Mouse (Mus musculus) liver, embryonic 14.5 days (tissue): Measurements from ENCODE around the gene Ckap4. TPM values are rescaled to one million over a fixed set of nuclear protein-coding genes. Genes with fewer than 3 reads are reported as not detected.
"Not testable (repeated sequence)": the region's sequence is repeated elsewhere in the genome, so short reads cannot be mapped to it uniquely, and the experiment has no call there.

ENCODE experiments used
- ATAC-seq: fragments of 200-750 bp; cut with Nextera tagmentation; 2 replicates; pipeline ENCODE4 v1.8.0; 2017; ENCODE audit warnings: moderate number of reproducible peaks, mild to moderate bottlenecking, moderate library complexity; ENCODE audit not compliant: insufficient read depth
- DNase-seq, 3 experiments: peaks; one replicate each; pipeline ENCODE4 v3.0.0-alpha.2; 2012 to 2013; ENCODE audit warnings: low read depth in 3 of 3, low spot score in 3 of 3
- H3K27ac ChIP-seq: fragments of 300-500 bp; sonication (generic); 2 replicates; pipeline ENCODE4 v1.5.1; 2014; ENCODE audit warnings: moderate library complexity, mild to moderate bottlenecking, control low read depth, inconsistent platforms
- H3K27me3 ChIP-seq: fragments of 300-500 bp; sonication (generic); 2 replicates; pipeline ENCODE4 v1.6.1; 2014; ENCODE audit warnings: mild to moderate bottlenecking, low read length, moderate library complexity; ENCODE audit not compliant: control insufficient read depth, insufficient read depth
- H3K36me3 ChIP-seq: fragments of 300-500 bp; sonication (generic); replicated peaks from 2 replicates; pipeline ENCODE4 v1.6.1; 2014; ENCODE audit warnings: low read depth; ENCODE audit not compliant: control insufficient read depth, insufficient read depth
- H3K4me1 ChIP-seq, 2 experiments: fragments of 200-500 bp in 1 of 2; fragments of 300-500 bp in 1 of 2; sonication (generic) in 1 of 2; replicated peaks; 2 replicates each; pipeline ENCODE4 v1.6.1; 2012 to 2014; ENCODE audit warnings: antibody characterized with exemption in 1 of 2, inconsistent platforms in 1 of 2, low read length in 1 of 2; ENCODE audit not compliant: control insufficient read depth in 2 of 2, insufficient read depth in 2 of 2
- H3K4me2 ChIP-seq: fragments of 300-500 bp; sonication (generic); 2 replicates; pipeline ENCODE4 v1.6.1; 2014; ENCODE audit warnings: low read depth, mild to moderate bottlenecking, control low read depth, moderate library complexity
- H3K4me3 ChIP-seq, 2 experiments: fragments of 200-500 bp in 1 of 2; fragments of 300-500 bp in 1 of 2; sonication (generic) in 1 of 2; 2 replicates each; pipeline ENCODE4 v1.5.1; 2012 to 2014; ENCODE audit warnings: low read depth in 2 of 2, low read length in 2 of 2, mild to moderate bottlenecking in 2 of 2, control low read depth in 1 of 2, inconsistent platforms in 1 of 2, moderate library complexity in 1 of 2; ENCODE audit not compliant: insufficient read depth in 1 of 2
- H3K9ac ChIP-seq: fragments of 300-500 bp; sonication (generic); replicated peaks from 2 replicates; pipeline ENCODE4 v1.6.1; 2014; ENCODE audit warnings: mild to moderate bottlenecking, control low read depth, moderate library complexity
- H3K9me3 ChIP-seq: fragments of 300-500 bp; sonication (generic); 2 replicates; pipeline ENCODE4 v1.6.1; 2016; ENCODE audit warnings: low read length, mixed read lengths; ENCODE audit not compliant: control insufficient read depth
- CTCF ChIP-seq: IDR thresholded peaks from 2 replicates; pipeline ENCODE4 v1.5.1; 2016; ENCODE audit warnings: antibody characterized with exemption, low read depth, control low read depth
- EP300 ChIP-seq: IDR thresholded peaks from 2 replicates; pipeline ENCODE4 v1.6.1; 2016; ENCODE audit warnings: antibody characterized with exemption, low read depth
- WGBS: fragments of 180-500 bp; shearing (Covaris S2); extraction: QIAGEN DNeasy Blood & Tissue Kit; methylation state at CpG from one replicate; pipeline ENCODE4 v1.1.7; 2014; ENCODE audit not compliant: insufficient replicate concordance; 5-methylcytosine and 5-hydroxymethylcytosine counted together
- polyA plus RNA-seq, 2 experiments: library from polyadenylated mRNA; depleted of rRNA in 1 of 2; stranded (reverse) in 1 of 2; unstranded in 1 of 2; fragments of >200 nt; fragmentation: Nextera tagmentation in 1 of 2; extraction: Ambion mirVana in 1 of 2; gene quantifications; 2 replicates each; pipeline versions ENCODE4 v1.2.1 to v1.2.3; 2012 to 2014

Ckap4 gene
- polyA plus RNA-seq, 2 experiments = 5.8 to 8.6 TPM

DNA sequence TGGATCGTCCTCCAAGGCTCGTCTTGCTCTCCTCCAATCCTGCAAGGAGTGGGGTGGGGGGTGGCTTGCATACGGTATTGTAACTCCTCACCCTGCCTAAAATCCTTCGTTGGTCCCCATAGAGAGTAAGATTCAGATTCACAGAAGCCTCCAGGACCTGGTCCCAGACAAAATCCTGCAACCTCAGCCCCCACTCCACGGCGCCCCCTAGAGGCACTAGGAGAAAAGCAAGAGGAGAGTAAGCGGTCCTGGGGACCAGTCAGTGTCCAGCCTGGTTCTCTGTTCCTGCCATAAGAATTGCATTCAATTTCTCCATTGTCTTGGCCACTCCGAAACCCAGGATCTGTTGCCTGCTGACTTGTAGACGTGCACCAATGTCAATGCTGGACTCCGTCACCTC lies 10.2 kb downstream of the Ckap4 start:
- no peak overlapping the region for H3K27ac ChIP-seq
- peak; percentile 74 for TF ChIP-seq CTCF
- no peak for TF ChIP-seq EP300
- H3K36me3 ChIP-seq = no peaks in the 10 kb centered on the region
- DNase-seq (no peak), ATAC-seq (no peak)
- H3K4me2 ChIP-seq = no peak overlapping the region
- H3K27me3 ChIP-seq = no peaks in the 10 kb centered on the region
- 48% methylated on average over 10 of the region's 10 CpGs for WGBS
- H3K4me3 ChIP-seq = no peak overlapping the region
- H3K9ac ChIP-seq = no peak overlapping the region
- no peaks in the 10 kb centered on the region for H3K9me3 ChIP-seq
- H3K4me1 ChIP-seq = no peaks in the 10 kb centered on the region

DNA sequence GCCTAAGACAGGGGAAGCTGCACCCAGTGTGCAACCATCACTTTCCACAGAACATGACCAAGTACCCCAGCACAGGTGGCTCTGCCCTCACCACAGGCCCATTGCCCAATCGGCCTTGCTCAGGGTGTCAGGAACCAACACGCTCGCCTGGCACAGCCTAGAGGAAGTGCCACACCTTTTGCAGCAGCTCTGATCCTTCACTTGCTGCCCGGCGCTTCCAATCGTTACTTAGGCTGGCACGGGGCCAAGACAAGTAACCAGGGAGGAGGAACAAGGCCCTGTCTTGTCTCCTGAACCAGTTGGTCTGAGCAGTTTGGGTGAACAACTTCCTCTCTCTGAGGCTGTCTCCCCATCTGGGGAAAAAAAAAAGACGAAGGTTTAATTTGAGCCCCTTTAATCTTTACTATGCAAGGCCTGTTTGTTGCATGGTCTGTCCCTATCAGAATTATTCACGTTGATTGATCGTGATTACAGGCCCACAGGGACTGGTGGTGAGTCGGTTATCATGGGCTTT lies 17.4 kb downstream of the Ckap4 start:
- Histone ChIP-seq H3K4me3 (no peak overlapping the region), H3K36me3 (no peaks in the 10 kb centered on the region), H3K27ac (no peak overlapping the region), H3K9ac (no peak overlapping the region), H3K4me1 (no peaks in the 10 kb centered on the region), H3K27me3 (no peaks in the 10 kb centered on the region), H3K4me2 (no peak overlapping the region), H3K9me3 (no peaks in the 10 kb centered on the region)
- WGBS = 17% methylated on average over 11 of the region's 11 CpGs
- TF ChIP-seq EP300 (no peak), CTCF (no peak)
- DNase-seq = peak; percentile 9 to 19 (median 11)
- ATAC-seq = peak; percentile 42; the same call in 1 of the 2 replicates

DNA sequence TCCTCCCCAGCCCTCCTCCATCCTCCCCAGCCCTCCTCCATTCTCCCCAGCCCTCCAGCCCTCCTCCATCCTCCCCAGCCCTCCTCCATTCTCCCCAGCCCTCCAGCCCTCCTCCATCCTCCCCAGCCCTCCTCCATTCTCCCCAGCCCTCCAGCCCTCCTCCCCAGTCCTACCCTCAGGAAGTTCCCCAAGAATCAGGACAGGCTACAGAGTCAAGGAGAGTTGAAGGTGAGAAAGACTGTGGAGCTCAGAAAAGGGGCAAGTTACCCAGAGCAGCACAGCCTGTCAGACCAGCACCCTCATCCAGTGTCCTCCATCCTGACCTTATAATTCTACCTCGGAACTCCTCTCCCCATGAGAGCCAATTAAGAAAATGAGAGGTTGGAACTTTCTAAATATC lies 17.9 kb downstream of the Ckap4 start:
- not testable (repeated sequence) for H3K27ac ChIP-seq

DNA sequence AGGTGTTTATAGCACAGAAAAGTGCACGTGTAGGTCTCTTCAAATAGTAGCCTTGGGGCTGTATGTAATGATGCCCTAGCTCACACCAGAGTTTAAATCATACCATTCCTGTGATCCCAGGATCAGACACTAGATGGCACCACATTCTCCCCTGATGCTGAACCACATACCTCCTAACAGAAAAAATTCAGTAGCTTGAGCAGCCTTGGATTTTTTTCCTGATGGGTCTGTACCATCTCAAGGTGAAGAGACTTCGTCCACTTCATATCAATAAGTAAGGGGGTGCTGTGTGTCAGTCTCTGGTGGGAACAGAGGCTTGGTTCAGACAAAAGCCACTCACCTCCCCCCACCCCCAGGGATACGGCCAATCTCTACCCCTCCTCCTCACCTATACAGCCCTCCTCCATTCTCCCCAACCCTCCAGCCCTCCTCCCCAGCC lies 18.3 kb downstream of the Ckap4 start:
- no peaks in the 10 kb centered on the region for H3K27me3 ChIP-seq
- 23% methylated on average over 3 of the region's 3 CpGs for WGBS
- H3K36me3 ChIP-seq = no peaks in the 10 kb centered on the region
- ATAC-seq (peak; percentile 31; the same call in 1 of the 2 replicates), DNase-seq (peak; percentile 38 to 56 (median 52))
- no peaks in the 10 kb centered on the region for H3K9me3 ChIP-seq
- no peak overlapping the region for H3K9ac ChIP-seq
- no peaks in the 10 kb centered on the region for H3K4me1 ChIP-seq
- no peak overlapping the region for H3K27ac ChIP-seq
- no peak overlapping the region for H3K4me2 ChIP-seq
- TF ChIP-seq EP300 (no peak), CTCF (peak; percentile 82)
- H3K4me3 ChIP-seq = no peak overlapping the region

More for the DNA sequence above, 17.9 kb downstream of the Ckap4 start:
- 49% methylated on average over 1 of the region's 1 CpGs for WGBS
- H3K4me2 ChIP-seq, H3K27me3 ChIP-seq, DNase-seq, H3K4me1 ChIP-seq, ATAC-seq, H3K9me3 ChIP-seq, H3K4me3 ChIP-seq, H3K36me3 ChIP-seq, H3K9ac ChIP-seq: not testable (repeated sequence)

DNA sequence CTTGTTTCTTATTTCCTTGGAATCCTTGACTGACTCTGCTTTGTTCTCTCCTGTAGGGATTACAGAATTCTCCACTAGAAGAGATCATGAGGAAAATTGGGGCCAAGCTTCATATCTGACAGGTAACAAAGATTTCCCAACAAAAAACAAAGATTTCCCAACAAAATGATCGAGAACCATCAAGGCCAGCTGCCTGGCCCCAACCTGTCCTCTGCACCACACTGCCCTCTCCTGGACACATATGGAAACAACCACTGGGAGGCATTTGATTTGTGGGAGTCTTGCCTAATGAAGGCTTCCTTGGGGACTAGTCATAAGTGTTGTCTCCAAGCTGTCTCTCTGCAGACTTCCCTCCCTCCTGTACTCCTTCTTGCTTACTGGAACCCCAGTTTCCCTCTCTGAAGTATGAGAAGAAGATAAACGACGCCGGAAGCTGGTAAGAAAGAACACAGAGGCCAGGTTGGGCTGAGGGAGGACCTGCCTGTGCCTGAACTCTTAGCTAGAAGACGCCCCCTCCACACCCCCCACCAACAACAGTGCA lies 19.8 kb downstream of the Ckap4 start:
- no peak overlapping the region for H3K4me2 ChIP-seq
- peak; percentile 92 for TF ChIP-seq CTCF
- no peak for TF ChIP-seq EP300
- DNase-seq (peak; percentile 33 to 50 (median 47)), ATAC-seq (no peak)
- H3K9ac ChIP-seq = no peak overlapping the region
- WGBS = 29% methylated on average over 5 of the region's 5 CpGs
- H3K27ac ChIP-seq = no peak overlapping the region
- no peaks in the 10 kb centered on the region for H3K27me3 ChIP-seq
- H3K4me3 ChIP-seq = no peak overlapping the region
- H3K36me3 ChIP-seq = no peaks in the 10 kb centered on the region
- no peaks in the 10 kb centered on the region for H3K9me3 ChIP-seq
- H3K4me1 ChIP-seq = no peaks in the 10 kb centered on the region
